Mouse (Mus musculus): ENCODE data around the gene Zfp128. TPM values are rescaled to one million over a fixed set of nuclear protein-coding genes. Genes with fewer than 3 reads are reported as not detected.
"Not testable (repeated sequence)": the region's sequence is repeated elsewhere in the genome, so short reads cannot be mapped to it uniquely, and the experiment has no call there.

Gene Zfp128
- polyA plus RNA-seq, 1 experiment from 2014 or later = 7.7 TPM

- 19% methylated on average over 8 of the region's 8 CpGs for WGBS
- H3K4me2 ChIP-seq (ENCODE audit: low read depth, severe bottlenecking) = peak within 1 kb of the TSS; percentile 52
- peaks cover 20% of the 10 kb centered on the region for H3K27me3 ChIP-seq (ENCODE audit: control insufficient read depth, insufficient read depth, low read length)
- peaks cover 15% of the 10 kb centered on the region for H3K4me1 ChIP-seq (ENCODE audit: control insufficient read depth, insufficient read depth, low read length)
- peak within 1 kb of the TSS; percentile 24 for H3K4me3 ChIP-seq (ENCODE audit: low read depth, low read length)
- DNase-seq (ENCODE audit: low spot score) = peak; percentile 68
- no peak for ATAC-seq (ENCODE audit: insufficient number of reproducible peaks, low FRiP score, low TSS enrichment, low read depth)
- H3K36me3 ChIP-seq (ENCODE audit: control insufficient read depth, insufficient read depth, low read length) = peaks cover 20% of the 10 kb centered on the region
- H3K9ac ChIP-seq (ENCODE audit: low read length) = peak within 1 kb of the TSS; percentile 49; the same call in 1 of the 2 replicates
- H3K9me3 ChIP-seq (ENCODE audit: control insufficient read depth, low read length) = no peaks in the 10 kb centered on the region
- no peak within 1 kb of the TSS for H3K27ac ChIP-seq (replicated peaks; ENCODE audit: low read depth, low read length)
These were observed 46.3 kb downstream of the Zfp128 start, which contains the start of gene Rnf225 for GRCm38 (mm10) chr7:12927191-12927680. Rnf225 (plus strand) TSS chr7:12927416.

- Histone ChIP-seq H3K9me3 (ENCODE audit: control insufficient read depth, low read length) (no peaks in the 10 kb centered on the region), H3K4me1 (ENCODE audit: control insufficient read depth, insufficient read depth, low read length) (peaks cover 13% of the 10 kb centered on the region), H3K4me2 (ENCODE audit: low read depth, severe bottlenecking) (peak overlapping the region; percentile 52), H3K27ac (replicated peaks; ENCODE audit: low read depth, low read length) (no peak overlapping the region), H3K9ac (ENCODE audit: low read length) (peak overlapping the region; percentile 49; the same call in 1 of the 2 replicates), H3K27me3 (ENCODE audit: control insufficient read depth, insufficient read depth, low read length) (peaks cover 20% of the 10 kb centered on the region), H3K4me3 (ENCODE audit: low read depth, low read length) (peak overlapping the region; percentile 24), H3K36me3 (ENCODE audit: control insufficient read depth, insufficient read depth, low read length) (peaks cover 20% of the 10 kb centered on the region)
- ATAC-seq (ENCODE audit: insufficient number of reproducible peaks, low FRiP score, low TSS enrichment, low read depth) (0 out of 2 replicates have a peak, but pooled peaks have one; percentile 26), DNase-seq (ENCODE audit: low spot score) (peak; percentile 56)
- 2% methylated on average over 62 of the region's 65 CpGs for WGBS
These were observed 47.0 kb downstream of the Zfp128 start for GRCm38 (mm10) chr7:12927693-12928589.

- Histone ChIP-seq H3K27me3 (ENCODE audit: control insufficient read depth, insufficient read depth, low read length) (peaks cover 3% of the 10 kb centered on the region; the same call in 1 of the 2 replicates), H3K4me1 (ENCODE audit: control insufficient read depth, insufficient read depth, low read length) (no peaks in the 10 kb centered on the region), H3K4me2 (ENCODE audit: low read depth, severe bottlenecking) (no peak overlapping the region), H3K9me3 (ENCODE audit: control insufficient read depth, low read length) (peaks cover 3% of the 10 kb centered on the region; the same call in 1 of the 2 replicates), H3K4me3 (ENCODE audit: low read depth, low read length) (no peak overlapping the region), H3K36me3 (ENCODE audit: control insufficient read depth, insufficient read depth, low read length) (no peaks in the 10 kb centered on the region), H3K27ac (replicated peaks; ENCODE audit: low read depth, low read length) (no peak overlapping the region), H3K9ac (ENCODE audit: low read length) (no peak overlapping the region)
- ATAC-seq (ENCODE audit: insufficient number of reproducible peaks, low FRiP score, low TSS enrichment, low read depth) = no peak
- no peak for DNase-seq (ENCODE audit: low spot score)
- 76% methylated on average over 4 of the region's 4 CpGs for WGBS
These were observed 52.7 kb downstream of the Zfp128 start for GRCm38 (mm10) chr7:12933615-12934140.

DNA sequence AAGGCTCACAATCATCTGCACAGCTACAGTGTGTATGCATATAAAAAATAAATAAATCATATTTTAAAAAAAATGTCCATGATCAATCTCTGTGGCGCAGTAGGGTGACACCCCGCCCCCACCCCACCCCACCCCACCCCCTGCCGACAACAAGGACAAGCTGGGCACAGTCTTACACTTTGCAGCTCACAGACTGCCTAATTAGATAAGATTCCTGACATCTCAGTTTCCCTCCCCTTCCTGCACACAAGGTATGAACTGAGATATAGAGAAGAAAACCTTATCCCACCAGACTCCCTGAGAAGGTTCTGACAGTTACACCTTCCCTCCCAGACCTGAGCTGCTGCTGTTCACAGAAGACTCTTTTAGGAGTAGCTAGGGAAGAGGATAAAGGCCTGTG, 53.8 kb downstream of the Zfp128 start:
- H3K9ac ChIP-seq (ENCODE audit: low read length) = no peak overlapping the region
- ATAC-seq (ENCODE audit: insufficient number of reproducible peaks, low FRiP score, low TSS enrichment, low read depth) (no peak), DNase-seq (ENCODE audit: low spot score) (no peak)
- no peak overlapping the region for H3K4me2 ChIP-seq (ENCODE audit: low read depth, severe bottlenecking)
- H3K4me3 ChIP-seq (ENCODE audit: low read depth, low read length) = no peak overlapping the region
- no peaks in the 10 kb centered on the region for H3K27me3 ChIP-seq (ENCODE audit: control insufficient read depth, insufficient read depth, low read length)
- H3K9me3 ChIP-seq (ENCODE audit: control insufficient read depth, low read length) = peaks cover 3% of the 10 kb centered on the region; the same call in 1 of the 2 replicates
- H3K36me3 ChIP-seq (ENCODE audit: control insufficient read depth, insufficient read depth, low read length) = no peaks in the 10 kb centered on the region
- no peaks in the 10 kb centered on the region for H3K4me1 ChIP-seq (ENCODE audit: control insufficient read depth, insufficient read depth, low read length)
- no peak overlapping the region for H3K27ac ChIP-seq (replicated peaks; ENCODE audit: low read depth, low read length)
- 74% methylated on average over 3 of the region's 3 CpGs for WGBS

DNA sequence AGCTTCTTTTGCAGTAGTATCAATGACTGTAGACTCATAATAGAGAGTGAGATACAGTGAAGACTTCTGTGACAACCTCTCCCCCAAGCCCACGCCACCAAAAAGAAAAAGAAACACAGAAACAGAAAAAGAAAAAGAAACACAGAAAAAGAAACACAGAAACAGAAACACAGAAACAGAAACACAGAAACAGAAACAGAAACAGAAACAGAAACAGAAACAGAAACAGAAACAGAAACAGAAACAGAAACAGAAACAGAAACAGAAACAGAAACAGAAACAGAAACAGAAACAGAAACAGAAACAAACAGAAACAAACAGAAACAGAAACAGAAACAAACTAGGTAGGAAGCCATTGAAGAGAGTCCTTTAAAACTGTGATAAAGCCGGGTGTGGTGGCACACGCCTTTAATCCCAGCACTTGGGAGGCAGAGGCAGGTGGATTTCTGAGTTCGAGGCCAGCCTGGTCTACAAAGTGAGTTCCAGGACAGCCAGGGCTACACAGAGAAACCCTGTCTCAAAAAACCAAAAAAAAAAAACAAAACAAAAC, 56.4 kb downstream of the Zfp128 start:
- not testable (repeated sequence) for H3K9ac ChIP-seq (ENCODE audit: low read length); H3K9me3 ChIP-seq (ENCODE audit: control insufficient read depth, low read length); H3K27ac ChIP-seq (replicated peaks; ENCODE audit: low read depth, low read length); H3K36me3 ChIP-seq (ENCODE audit: control insufficient read depth, insufficient read depth, low read length); ATAC-seq (ENCODE audit: insufficient number of reproducible peaks, low FRiP score, low TSS enrichment, low read depth); H3K4me2 ChIP-seq (ENCODE audit: low read depth, severe bottlenecking); H3K4me3 ChIP-seq (ENCODE audit: low read depth, low read length); DNase-seq (ENCODE audit: low spot score); H3K27me3 ChIP-seq (ENCODE audit: control insufficient read depth, insufficient read depth, low read length); H3K4me1 ChIP-seq (ENCODE audit: control insufficient read depth, insufficient read depth, low read length)
- 91% methylated on average over 4 of the region's 4 CpGs for WGBS

DNA sequence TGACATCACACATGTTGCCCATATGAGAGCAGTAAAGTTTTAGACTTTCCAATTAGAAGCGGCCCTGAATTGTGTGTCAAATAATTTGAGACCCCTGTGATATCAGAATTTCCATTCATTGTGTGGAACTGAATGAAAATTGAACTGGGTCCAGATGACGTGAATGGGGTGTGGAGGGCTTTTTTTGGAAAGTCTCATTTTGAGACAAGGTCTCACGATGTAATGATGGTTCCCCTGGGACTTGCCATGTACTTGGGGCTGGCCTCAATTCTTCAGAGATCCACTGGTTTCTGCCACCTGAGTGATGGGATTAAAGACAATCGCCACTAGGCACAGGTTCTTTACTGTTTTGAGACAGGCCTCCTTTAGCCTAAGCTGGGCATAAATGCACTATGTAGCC, 59.6 kb downstream of the Zfp128 start:
- Histone ChIP-seq H3K4me2 (ENCODE audit: low read depth, severe bottlenecking) (no peak overlapping the region), H3K36me3 (ENCODE audit: control insufficient read depth, insufficient read depth, low read length) (no peaks in the 10 kb centered on the region), H3K4me3 (ENCODE audit: low read depth, low read length) (no peak overlapping the region), H3K4me1 (ENCODE audit: control insufficient read depth, insufficient read depth, low read length) (no peaks in the 10 kb centered on the region), H3K27ac (replicated peaks; ENCODE audit: low read depth, low read length) (no peak overlapping the region), H3K9me3 (ENCODE audit: control insufficient read depth, low read length) (peaks cover 3% of the 10 kb centered on the region; the same call in 1 of the 2 replicates), H3K27me3 (ENCODE audit: control insufficient read depth, insufficient read depth, low read length) (no peaks in the 10 kb centered on the region), H3K9ac (ENCODE audit: low read length) (no peak overlapping the region; the same call in 1 of the 2 replicates)
- ATAC-seq (ENCODE audit: insufficient number of reproducible peaks, low FRiP score, low TSS enrichment, low read depth) (no peak), DNase-seq (ENCODE audit: low spot score) (no peak)
- WGBS = 84% methylated on average over 4 of the region's 4 CpGs

Other genes starting within 250 kb of the Zfp128 start
- not detected in 2 replicates for gene Vmn2r54, start 240.9 kb upstream of the Zfp128 start, polyA plus RNA-seq (2014; fragmentation: Nextera tagmentation; extraction: Ambion mirVana)
- not detected in 2 replicates for gene Vmn2r55, start 196.2 kb upstream of the Zfp128 start, polyA plus RNA-seq (2014; fragmentation: Nextera tagmentation; extraction: Ambion mirVana)
- gene Vmn2r56, start 146.2 kb upstream of the Zfp128 start, polyA plus RNA-seq (2014; fragmentation: Nextera tagmentation; extraction: Ambion mirVana) = not detected in 2 replicates
- gene Zscan18, start 77.5 kb upstream of the Zfp128 start, polyA plus RNA-seq (2014; fragmentation: Nextera tagmentation; extraction: Ambion mirVana) = 11.6 and 17.7 TPM in 2 replicates
- 18.5 and 21.1 TPM in 2 replicates for gene Zfp329, start 62.3 kb upstream of the Zfp128 start, polyA plus RNA-seq (2014; fragmentation: Nextera tagmentation; extraction: Ambion mirVana)
- gene Zfp110, start 46.4 kb upstream of the Zfp128 start, polyA plus RNA-seq (2014; fragmentation: Nextera tagmentation; extraction: Ambion mirVana) = 38.3 and 38.4 TPM in 2 replicates
- 28.1 and 29.0 TPM in 2 replicates for gene Zscan22, start 16.6 kb downstream of the Zfp128 start, polyA plus RNA-seq (2014; fragmentation: Nextera tagmentation; extraction: Ambion mirVana)
- 1,067 and 1,071 TPM in 2 replicates for gene Rps5, start 41.1 kb downstream of the Zfp128 start, polyA plus RNA-seq (2014; fragmentation: Nextera tagmentation; extraction: Ambion mirVana)
- 0.57 and 0.59 TPM in 2 replicates for gene Rnf225, start 46.2 kb downstream of the Zfp128 start, polyA plus RNA-seq (2014; fragmentation: Nextera tagmentation; extraction: Ambion mirVana)
- 8.2 and 10.2 TPM in 2 replicates for gene Zfp324, start 84.7 kb downstream of the Zfp128 start, polyA plus RNA-seq (2014; fragmentation: Nextera tagmentation; extraction: Ambion mirVana)
- 7.5 and 10.3 TPM in 2 replicates for gene Zfp446, start 96.7 kb downstream of the Zfp128 start, polyA plus RNA-seq (2014; fragmentation: Nextera tagmentation; extraction: Ambion mirVana)
- not detected in 2 replicates for gene Slc27a5, start 117.0 kb downstream of the Zfp128 start, polyA plus RNA-seq (2014; fragmentation: Nextera tagmentation; extraction: Ambion mirVana)
- gene Trim28, start 117.9 kb downstream of the Zfp128 start, polyA plus RNA-seq (2014; fragmentation: Nextera tagmentation; extraction: Ambion mirVana) = 610 and 647 TPM in 2 replicates
- 30.6 and 31.5 TPM in 2 replicates for gene Zbtb45, start 128.9 kb downstream of the Zfp128 start, polyA plus RNA-seq (2014; fragmentation: Nextera tagmentation; extraction: Ambion mirVana)
- gene Chmp2a, start 153.6 kb downstream of the Zfp128 start, polyA plus RNA-seq (2014; fragmentation: Nextera tagmentation; extraction: Ambion mirVana) = 84.2 and 93.8 TPM in 2 replicates
- 199 TPM in 2 replicates for gene Ube2m, start 157.1 kb downstream of the Zfp128 start, polyA plus RNA-seq (2014; fragmentation: Nextera tagmentation; extraction: Ambion mirVana)
- 2.3 TPM in 2 replicates for gene Mzf1, start 173.6 kb downstream of the Zfp128 start, polyA plus RNA-seq (2014; fragmentation: Nextera tagmentation; extraction: Ambion mirVana)
- gene Vmn1r85, start 214.0 kb downstream of the Zfp128 start, polyA plus RNA-seq (2014; fragmentation: Nextera tagmentation; extraction: Ambion mirVana) = not detected in 2 replicates
- gene Vmn1r86, start 238.7 kb downstream of the Zfp128 start, polyA plus RNA-seq (2014; fragmentation: Nextera tagmentation; extraction: Ambion mirVana) = not detected in 2 replicates

Measured in limb, embryonic 11.5 days (tissue).